Mouse (Mus musculus) neural tube, embryonic 13.5 days (tissue): Measurements from ENCODE around the gene Gm5788. TPM values are rescaled to one million over a fixed set of nuclear protein-coding genes. Genes with fewer than 3 reads are reported as not detected.

Source experiments
- ATAC-seq: fragments of 200-750 bp; cut with Nextera tagmentation; 2 replicates; pipeline ENCODE4 v1.8.0; 2017; ENCODE audit warnings: low read depth, mild to moderate bottlenecking, moderate TSS enrichment, moderate library complexity
- H3K27ac ChIP-seq: fragments of 300-500 bp; sonication (generic); replicated peaks from 2 replicates; pipeline ENCODE4 v1.5.1; 2015; ENCODE audit warnings: moderate library complexity, mild to moderate bottlenecking, inconsistent platforms
- H3K27me3 ChIP-seq: fragments of 300-500 bp; sonication (generic); 2 replicates; pipeline ENCODE4 v1.6.1; 2015; ENCODE audit warnings: mild to moderate bottlenecking, inconsistent platforms
- H3K36me3 ChIP-seq: fragments of 300-500 bp; sonication (generic); 2 replicates; pipeline ENCODE4 v1.6.1; 2015; ENCODE audit warnings: mild to moderate bottlenecking, inconsistent platforms
- H3K4me1 ChIP-seq: fragments of 300-500 bp; sonication (generic); replicated peaks from 2 replicates; pipeline ENCODE4 v1.6.1; 2015; ENCODE audit warnings: inconsistent platforms
- H3K4me2 ChIP-seq: fragments of 300-500 bp; sonication (generic); 2 replicates; pipeline ENCODE4 v1.6.1; 2015; ENCODE audit warnings: inconsistent platforms, mild to moderate bottlenecking, moderate library complexity
- H3K4me3 ChIP-seq: fragments of 300-500 bp; sonication (generic); 2 replicates; pipeline ENCODE4 v1.5.1; 2015; ENCODE audit warnings: mild to moderate bottlenecking, inconsistent platforms
- H3K9ac ChIP-seq: fragments of 300-500 bp; sonication (generic); 2 replicates; pipeline ENCODE4 v1.6.1; 2015; ENCODE audit warnings: moderate library complexity, mild to moderate bottlenecking, inconsistent platforms
- H3K9me3 ChIP-seq: fragments of 300-500 bp; sonication (generic); 2 replicates; pipeline ENCODE4 v1.6.1; 2016; ENCODE audit warnings: inconsistent platforms
- WGBS: fragments of 180-500 bp; shearing (Covaris S2); methylation state at CpG from one replicate; pipeline ENCODE4 v1.1.7; 2015; 5-methylcytosine and 5-hydroxymethylcytosine counted together
- polyA plus RNA-seq: library from polyadenylated mRNA; unstranded; fragments of >200 nt; fragmentation: Nextera tagmentation; extraction: Ambion mirVana; gene quantifications from 2 replicates; pipeline ENCODE4 v1.2.1, GENCODE M21; 2015

Gene Gm5788
- polyA plus RNA-seq, 1 experiment from 2014 or later: not detected

GRCm38 (mm10) chr12:87543927-87544326 lies 49.4 kb downstream of the Gm5788 start:
- H3K4me1 ChIP-seq: no peaks in the 10 kb centered on the region
- 89% methylated on average over 3 of the region's 3 CpGs for WGBS
- no peak overlapping the region for H3K27ac ChIP-seq
- H3K9ac ChIP-seq: no peak overlapping the region
- no peaks in the 10 kb centered on the region for H3K36me3 ChIP-seq
- H3K27me3 ChIP-seq: no peaks in the 10 kb centered on the region
- H3K4me2 ChIP-seq: no peak overlapping the region
- no peak overlapping the region for H3K4me3 ChIP-seq
- no peak for ATAC-seq
- no peaks in the 10 kb centered on the region for H3K9me3 ChIP-seq

Other genes starting within 250 kb of the Gm5788 start
- gene Vipas39, start 228.5 kb upstream of the Gm5788 start, polyA plus RNA-seq: 56.9 and 58.2 TPM in 2 replicates
- gene Ahsa1, start 228.2 kb upstream of the Gm5788 start, polyA plus RNA-seq: 196 and 211 TPM in 2 replicates
- gene Ism2, start 195.0 kb upstream of the Gm5788 start, polyA plus RNA-seq: 0.60 and 0.61 TPM in 2 replicates
- gene Sptlc2, start 106.4 kb upstream of the Gm5788 start, polyA plus RNA-seq: 63.9 and 65.1 TPM in 2 replicates
- gene Slirp, start 50.8 kb upstream of the Gm5788 start, polyA plus RNA-seq: 293 and 311 TPM in 2 replicates
- 41.7 and 43.9 TPM in 2 replicates for gene Alkbh1, start 50.7 kb upstream of the Gm5788 start, polyA plus RNA-seq
- 122 and 124 TPM in 2 replicates for gene Snw1, start 22.4 kb upstream of the Gm5788 start, polyA plus RNA-seq
- not detected in 2 replicates for gene Gm8300, start 19.6 kb downstream of the Gm5788 start, polyA plus RNA-seq
- not detected in 2 replicates for gene Oog1, start 108.0 kb downstream of the Gm5788 start, polyA plus RNA-seq
- gene Gm4027, start 124.1 kb downstream of the Gm5788 start, polyA plus RNA-seq: not detected in 2 replicates
- gene Gm16381, start 149.9 kb downstream of the Gm5788 start, polyA plus RNA-seq: not detected in 2 replicates